Mouse (Mus musculus): ENCODE measurements around the gene Dnajc24. TPM values are rescaled to one million over a fixed set of nuclear protein-coding genes. Genes with fewer than 3 reads are reported as not detected.

Gene Dnajc24
- total and polyA plus RNA-seq, 3 experiments: 28.7 to 30.3 TPM; not detected in 1

GRCm38 (mm10) chr2:106002835-106003739, at the start of gene Dnajc24 (continued):
- TF ChIP-seq CHD1 (IDR thresholded peaks at IDR 0.05; ENCODE audit: low read depth, low read length): no peak
- TF ChIP-seq KAT2A (conservative IDR thresholded peaks at IDR 0.05; ENCODE audit: low read depth, low read length): no peak; the same call in 1 of the 2 replicates
- peak; percentile 99 for TF ChIP-seq SIN3A (IDR thresholded peaks at IDR 0.05; ENCODE audit: low read length)
- 0 out of 2 replicates have a peak, but pooled peaks have one; percentile 10 for TF ChIP-seq NRF1 (IDR thresholded peaks at IDR 0.05; ENCODE audit: insufficient read depth, low read depth, low read length, poor library complexity, severe bottlenecking)
- peak; percentile 79 for TF ChIP-seq MAX (IDR thresholded peaks at IDR 0.05; ENCODE audit: low read length)

GRCm38 (mm10) chr2:106046686-106047085, 43.3 kb upstream of the Dnajc24 start:
- H3K4me1 ChIP-seq (ENCODE audit: control insufficient read depth in 1 of 2, insufficient read depth in 2 of 2, low read length in 2 of 2): no peaks in the 10 kb centered on the region
- no peak overlapping the region for H3K4me3 ChIP-seq (ENCODE audit: control insufficient read depth in 1 of 2, insufficient read depth in 1 of 2, low read depth in 2 of 2, low read length in 2 of 2)
- no peak overlapping the region for H3K9ac ChIP-seq (ENCODE audit: control insufficient read depth, low read depth, low read length, poor library complexity, severe bottlenecking)
- DNase-seq (ENCODE audit: low read depth, low spot score): no peak
- no peak for TF ChIP-seq UBTF (IDR thresholded peaks at IDR 0.05; ENCODE audit: borderline replicate concordance, insufficient read depth, low read depth, low read length)
- no peak for TF ChIP-seq ZMIZ1 (IDR thresholded peaks at IDR 0.05; ENCODE audit: low read depth, low read length)
- TF ChIP-seq HCFC1 (IDR thresholded peaks at IDR 0.05; ENCODE audit: low read depth, low read length): no peak
- no peak overlapping the region for H3K27ac ChIP-seq (ENCODE audit: control insufficient read depth, low read depth, low read length)
- peaks cover 1 to 10% of the 10 kb centered on the region in 2 experiments for H3K27me3 ChIP-seq (ENCODE audit: control insufficient read depth in 1 of 2, insufficient read depth in 2 of 2, low read length in 2 of 2)
- H3K79me2 ChIP-seq (ENCODE audit: control insufficient read depth, insufficient read depth, low read length, poor library complexity): no peaks in the 10 kb centered on the region
- H3K9me3 ChIP-seq (replicated peaks; ENCODE audit: insufficient read depth, low read length): no peaks in the 10 kb centered on the region
- H3K36me3 ChIP-seq (ENCODE audit: control insufficient read depth in 1 of 2, insufficient read depth in 2 of 2, low read length in 2 of 2): no peaks in the 10 kb centered on the region

GRCm38 (mm10) chr2:106042495-106042894, 39.1 kb upstream of the Dnajc24 start:
- H3K9me3 ChIP-seq (replicated peaks; ENCODE audit: insufficient read depth, low read length): no peaks in the 10 kb centered on the region
- no peaks in the 10 kb centered on the region for H3K4me1 ChIP-seq (ENCODE audit: control insufficient read depth in 1 of 2, insufficient read depth in 2 of 2, low read length in 2 of 2)
- H3K9ac ChIP-seq (ENCODE audit: control insufficient read depth, low read depth, low read length, poor library complexity, severe bottlenecking): no peak overlapping the region
- H3K36me3 ChIP-seq (ENCODE audit: control insufficient read depth in 1 of 2, insufficient read depth in 2 of 2, low read length in 2 of 2): no peaks in the 10 kb centered on the region
- peaks cover 4 to 5% of the 10 kb centered on the region in 2 experiments for H3K27me3 ChIP-seq (ENCODE audit: control insufficient read depth in 1 of 2, insufficient read depth in 2 of 2, low read length in 2 of 2)
- H3K4me3 ChIP-seq (ENCODE audit: control insufficient read depth in 1 of 2, insufficient read depth in 1 of 2, low read depth in 2 of 2, low read length in 2 of 2): no peak overlapping the region
- no peak overlapping the region for H3K27ac ChIP-seq (ENCODE audit: control insufficient read depth, low read depth, low read length)
- no peak for DNase-seq (ENCODE audit: low read depth, low spot score)
- H3K79me2 ChIP-seq (ENCODE audit: control insufficient read depth, insufficient read depth, low read length, poor library complexity): no peaks in the 10 kb centered on the region
- TF ChIP-seq POLR2AphosphoS5 (IDR thresholded peaks at IDR 0.05; ENCODE audit: borderline replicate concordance, low read depth, low read length) (no peak), ELF1 (IDR thresholded peaks at IDR 0.05; ENCODE audit: low read depth, low read length) (no peak), CTCF (IDR thresholded peaks at IDR 0.05 in 2 of 3, conservative IDR thresholded peaks at IDR 0.05 in 1 of 3; ENCODE audit: control insufficient read depth in 1 of 3, insufficient read depth in 1 of 3, low read depth in 2 of 3, low read length in 3 of 3, poor library complexity in 1 of 3, severe bottlenecking in 1 of 3) (no peak), BHLHE40 (IDR thresholded peaks at IDR 0.05; ENCODE audit: borderline replicate concordance, low read depth, low read length) (no peak), ZNF384 (IDR thresholded peaks at IDR 0.05; ENCODE audit: low read depth, low read length) (no peak), HCFC1 (IDR thresholded peaks at IDR 0.05; ENCODE audit: low read depth, low read length) (no peak), MAZ (IDR thresholded peaks at IDR 0.05; ENCODE audit: low read depth, low read length) (no peak), GABPA (IDR thresholded peaks at IDR 0.05; ENCODE audit: low read depth, low read length) (no peak), MEF2A (IDR thresholded peaks at IDR 0.05; ENCODE audit: extremely low read depth, insufficient replicate concordance, low read depth, low read length, poor library complexity, severe bottlenecking) (no peak), RAD21 (IDR thresholded peaks at IDR 0.05; ENCODE audit: low read depth, low read length) (no peak), KAT2A (conservative IDR thresholded peaks at IDR 0.05; ENCODE audit: low read depth, low read length) (no peak), TAL1 (IDR thresholded peaks at IDR 0.05; ENCODE audit: low read length) (no peak), RCOR1 (IDR thresholded peaks at IDR 0.05; ENCODE audit: low read depth, low read length) (no peak), POLR2AphosphoS2 (IDR thresholded peaks at IDR 0.05; ENCODE audit: low read length) (no peak), ETS1 (IDR thresholded peaks at IDR 0.05; ENCODE audit: low read depth, low read length) (no peak), CHD2 (IDR thresholded peaks at IDR 0.05; ENCODE audit: low read length) (no peak), TBP (IDR thresholded peaks at IDR 0.05; ENCODE audit: low read depth, low read length) (no peak), USF2 (IDR thresholded peaks at IDR 0.05; ENCODE audit: borderline replicate concordance in 1 of 2, insufficient read depth in 1 of 2, low read depth in 1 of 2, low read length in 2 of 2) (no peak), JUND (IDR thresholded peaks at IDR 0.05; ENCODE audit: low read depth, low read length) (no peak), MXI1 (IDR thresholded peaks at IDR 0.05; ENCODE audit: low read depth, low read length) (no peak)
